Mouse (Mus musculus) 416B (cell line): ENCODE data around the gene Rnf32.

Source experiments
- DNase-seq: peaks from one replicate; pipeline ENCODE4 v3.0.0; 2011; ENCODE audit warnings: low read depth

The Rnf32 gene

DNA sequence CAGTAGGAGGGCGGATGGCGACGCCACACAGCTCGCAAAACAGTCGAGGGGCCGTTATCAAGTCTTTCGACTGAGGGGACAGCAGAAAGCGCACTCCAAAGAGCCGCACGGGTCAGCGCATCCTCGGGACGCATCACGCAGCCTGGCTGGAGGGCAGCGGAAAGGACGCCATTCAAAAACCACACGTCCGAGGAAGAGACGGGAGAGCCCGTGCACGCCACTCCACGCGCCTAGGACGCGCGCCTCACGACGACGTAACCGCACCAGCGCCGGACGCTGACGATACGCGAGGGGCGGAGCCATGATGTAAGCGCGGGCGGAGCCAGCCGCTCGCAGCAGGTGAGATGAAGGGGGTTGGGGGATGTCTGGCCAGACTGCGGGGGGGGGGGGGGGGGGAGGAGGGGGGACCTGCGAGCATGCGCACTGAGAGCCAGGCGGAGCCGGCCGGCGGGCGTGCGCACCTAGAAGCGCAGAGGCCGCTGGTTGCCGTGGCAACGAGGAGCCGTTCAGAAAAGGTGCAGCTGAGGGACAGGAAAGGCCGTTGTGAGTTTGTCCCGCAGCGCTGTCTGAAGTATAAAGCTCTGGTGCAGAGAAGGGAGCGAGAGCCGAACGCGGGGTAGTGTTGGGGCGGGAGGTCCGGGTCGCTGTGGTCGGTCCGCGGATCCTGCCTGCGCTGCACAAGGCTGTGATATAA lies at the start of gene Rnf32:
Gene Rnf32 (plus strand): TSS at position 423 of the 694 bp plus-strand sequence.
- no peak for DNase-seq

DNA sequence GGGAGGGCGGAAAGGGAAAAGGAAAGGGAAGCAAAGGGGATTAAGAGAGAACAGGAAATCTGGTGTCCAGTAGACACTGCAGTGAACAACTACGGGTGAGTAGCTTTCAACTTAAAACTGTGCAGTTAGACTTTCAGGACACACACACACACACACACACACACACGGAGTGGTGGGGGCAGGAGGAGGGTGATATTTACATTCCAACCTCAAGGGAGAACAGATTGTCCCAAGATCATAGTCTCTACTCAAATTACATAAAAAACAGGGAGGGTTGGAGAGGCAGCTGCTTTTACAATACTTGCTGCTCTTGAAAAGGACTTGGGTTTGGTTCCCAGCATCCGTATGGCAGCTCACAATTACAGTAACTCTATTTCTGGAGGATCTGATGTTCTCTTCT lies 45.6 kb upstream of the Rnf32 start:
- DNase-seq, result no peak

DNA sequence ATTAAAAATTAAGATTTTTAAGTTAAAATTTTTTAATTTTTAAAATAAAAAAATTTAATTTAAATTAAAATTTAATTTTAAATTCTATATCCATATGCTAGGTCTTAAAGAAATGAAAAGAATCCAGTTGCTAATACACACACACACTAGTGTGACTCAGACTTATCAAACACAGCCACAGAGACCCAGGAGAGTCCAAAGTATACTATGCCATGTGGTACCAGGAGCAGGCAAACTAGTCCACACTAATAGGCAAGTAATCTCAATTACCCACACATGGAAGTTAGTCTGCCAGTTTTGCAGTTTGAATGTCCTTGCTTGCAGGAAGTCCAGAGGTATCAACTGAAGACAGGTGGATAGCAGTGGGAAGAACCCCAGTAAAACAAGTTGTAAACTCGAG lies 35.9 kb upstream of the Rnf32 start:
- DNase-seq, result no peak

DNA sequence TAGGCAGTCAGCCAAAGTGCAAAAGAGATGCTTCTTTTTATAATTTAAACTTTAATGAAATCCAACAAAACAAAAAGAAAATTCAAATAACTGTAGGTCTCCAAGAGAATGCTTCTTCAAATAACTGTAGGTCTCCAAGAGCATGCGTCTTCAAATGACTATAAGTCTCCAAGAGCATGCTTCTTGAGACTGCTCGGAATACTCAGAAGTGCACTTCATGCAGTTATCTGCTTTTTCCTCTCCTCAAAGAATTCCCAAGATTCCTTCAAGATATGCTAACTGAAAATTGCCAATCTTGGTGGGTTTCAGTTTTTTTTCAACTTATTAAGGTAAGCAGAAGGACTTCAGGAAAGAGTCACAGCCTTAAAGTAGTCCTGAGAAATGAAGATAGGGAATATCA lies 28.8 kb upstream of the Rnf32 start:
- DNase-seq, result no peak

DNA sequence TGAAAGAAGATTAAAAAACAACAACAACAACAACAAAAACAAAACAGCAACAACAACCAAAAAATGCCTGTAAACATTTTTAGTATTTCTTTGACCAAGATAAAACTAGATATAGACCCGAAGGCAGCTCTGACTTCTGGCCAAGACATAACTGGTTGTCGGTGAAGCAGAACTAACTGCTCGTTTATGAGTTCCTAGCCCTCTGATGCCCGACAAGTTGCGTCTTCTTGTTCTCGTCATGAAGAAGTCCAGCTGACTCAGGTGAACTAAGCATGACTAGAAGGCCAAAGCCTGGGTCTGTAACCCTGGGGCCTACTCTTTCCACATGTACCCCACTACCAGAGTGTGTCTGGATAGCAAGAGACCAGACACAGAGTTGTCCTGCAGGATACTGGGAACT lies 25.6 kb upstream of the Rnf32 start:
- no peak for DNase-seq

DNA sequence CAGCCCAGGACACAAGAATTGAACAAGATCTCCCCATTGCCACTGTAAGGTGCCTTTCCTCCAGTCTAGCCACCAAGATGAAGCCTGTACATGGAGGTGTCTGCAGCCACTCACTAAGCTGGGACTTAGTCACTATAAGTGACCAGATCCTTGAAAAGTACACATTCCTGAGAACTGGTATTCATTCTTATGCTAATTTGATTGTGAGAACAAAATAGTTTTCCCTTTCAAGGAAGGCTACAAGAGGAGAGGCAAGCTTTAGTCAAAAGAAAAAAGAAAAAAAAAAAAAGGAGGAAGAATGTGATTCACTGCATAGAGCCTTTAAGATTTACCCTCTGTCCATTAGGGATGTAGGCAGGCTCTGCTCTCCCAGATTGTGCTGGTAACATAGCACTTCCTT lies 24.6 kb upstream of the Rnf32 start:
- no peak for DNase-seq

DNA sequence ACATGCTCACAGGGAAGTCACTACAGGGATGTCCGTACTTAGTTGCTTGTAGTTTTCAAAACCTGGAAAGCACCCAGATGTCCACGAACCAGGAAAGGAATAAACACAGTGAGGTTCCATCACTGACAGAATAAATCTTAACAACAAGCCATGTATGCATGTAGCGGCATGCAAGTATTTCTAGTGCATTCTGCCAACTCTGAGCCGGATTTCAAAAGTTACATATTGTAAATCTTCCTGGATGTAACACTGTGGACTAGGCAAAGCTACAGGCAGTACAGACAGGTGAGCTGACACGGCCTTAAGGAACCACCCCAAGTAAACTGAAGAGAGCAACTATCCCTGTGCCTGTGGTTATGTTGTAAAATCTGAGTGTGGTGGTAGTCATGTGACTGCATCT lies 9.0 kb upstream of the Rnf32 start:
- DNase-seq, result no peak

DNA sequence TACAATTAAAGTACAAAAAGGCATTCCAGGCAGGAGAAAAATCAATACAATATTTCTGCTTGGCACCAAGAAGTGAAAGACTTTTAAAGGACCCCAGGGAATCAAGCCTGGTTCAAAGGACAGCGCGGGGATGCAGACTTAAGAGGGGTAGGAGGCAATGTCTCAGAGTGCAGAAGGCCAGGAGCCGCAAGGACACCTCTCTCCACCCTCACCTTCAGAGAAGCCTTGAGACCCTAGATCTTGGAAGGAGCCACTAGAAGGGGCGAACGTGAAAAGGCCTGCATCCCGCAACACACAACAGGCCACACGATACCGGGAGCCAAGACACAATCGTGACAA lies 592 bp upstream of the Rnf32 start:
- no peak for DNase-seq

DNA sequence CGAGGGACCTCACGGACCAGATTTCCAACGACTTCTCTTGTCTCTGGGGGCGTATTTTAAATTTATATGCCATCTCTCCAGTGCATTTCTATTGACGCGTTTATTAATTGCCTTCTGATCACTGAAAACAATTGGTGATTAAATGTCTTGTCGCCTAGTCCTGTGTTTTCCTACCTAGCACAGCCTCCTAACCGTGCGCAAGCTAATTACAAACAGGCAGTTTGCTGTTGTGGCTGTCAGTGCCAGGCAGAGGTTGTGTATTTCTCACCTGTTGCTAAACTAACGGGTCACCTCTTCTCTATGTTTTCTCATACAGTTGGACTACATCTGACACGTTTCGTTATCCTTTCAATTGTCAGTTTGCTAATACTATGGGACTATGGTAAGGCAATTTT lies 469 bp downstream of the Rnf32 start:
- DNase-seq, result no peak

DNA sequence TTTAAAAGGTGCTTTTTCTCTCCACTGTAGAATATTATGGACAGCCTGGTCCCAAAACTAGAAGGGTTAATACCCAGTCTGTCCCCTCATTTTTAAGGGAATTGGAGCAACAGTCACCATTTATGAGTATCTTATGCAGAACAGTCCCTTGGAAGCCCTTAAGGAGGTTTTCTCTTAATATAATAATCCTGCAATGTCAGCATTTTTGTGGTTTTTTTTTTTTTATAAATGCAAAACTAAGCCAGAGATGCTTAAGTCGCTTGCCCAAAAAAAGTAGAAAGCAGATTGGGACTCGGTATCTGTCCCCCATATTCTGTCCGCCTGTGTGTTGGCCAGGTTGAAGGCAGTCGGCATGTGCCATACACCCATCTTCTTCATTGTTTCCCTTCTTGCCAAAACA lies 1.4 kb downstream of the Rnf32 start:
- no peak for DNase-seq

DNA sequence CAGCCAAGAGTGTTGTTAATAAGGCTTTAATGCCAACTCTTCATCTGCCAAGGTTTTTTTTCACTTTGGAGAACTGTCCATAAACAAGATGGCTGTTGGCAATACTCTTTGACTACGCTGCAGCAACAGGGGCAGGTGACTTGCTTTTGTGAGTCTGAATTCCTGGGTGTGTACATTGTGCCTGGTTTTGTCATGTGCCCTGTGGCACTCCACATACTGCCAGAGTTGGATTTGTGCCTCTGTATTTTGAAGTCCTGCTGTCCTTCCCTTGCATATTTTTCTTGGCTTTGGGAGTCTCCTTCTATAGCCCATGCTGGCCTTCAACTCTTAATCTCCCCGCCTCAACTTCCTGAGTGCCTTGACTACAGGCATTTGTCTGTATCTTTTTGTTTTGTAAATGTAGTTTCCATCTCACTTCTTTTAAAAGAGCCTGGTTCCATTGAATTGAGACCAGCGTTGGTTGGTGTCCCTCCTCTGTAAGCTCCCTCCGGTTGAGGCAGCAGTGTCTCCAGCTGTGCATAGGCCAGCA lies 3.2 kb downstream of the Rnf32 start:
- no peak for DNase-seq

DNA sequence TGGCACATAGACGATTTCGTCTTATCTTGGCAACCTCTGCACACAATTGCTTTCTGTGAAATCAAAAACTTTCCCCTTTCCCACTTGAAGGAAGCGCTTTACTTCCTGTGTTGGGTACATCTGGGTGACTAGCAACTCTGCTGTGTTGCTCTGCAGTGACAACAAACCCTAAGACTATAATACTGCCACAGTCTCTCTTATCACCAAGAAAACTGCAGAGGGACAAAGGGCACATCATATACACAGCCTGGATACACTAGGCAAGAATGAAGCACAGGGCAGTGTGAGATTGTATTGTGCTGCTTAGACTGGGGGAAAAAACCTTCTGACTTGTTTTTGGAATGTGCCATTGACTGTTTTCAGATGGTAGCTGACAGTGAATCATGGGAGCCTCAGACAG lies 4.1 kb downstream of the Rnf32 start:
- DNase-seq, result no peak

DNA sequence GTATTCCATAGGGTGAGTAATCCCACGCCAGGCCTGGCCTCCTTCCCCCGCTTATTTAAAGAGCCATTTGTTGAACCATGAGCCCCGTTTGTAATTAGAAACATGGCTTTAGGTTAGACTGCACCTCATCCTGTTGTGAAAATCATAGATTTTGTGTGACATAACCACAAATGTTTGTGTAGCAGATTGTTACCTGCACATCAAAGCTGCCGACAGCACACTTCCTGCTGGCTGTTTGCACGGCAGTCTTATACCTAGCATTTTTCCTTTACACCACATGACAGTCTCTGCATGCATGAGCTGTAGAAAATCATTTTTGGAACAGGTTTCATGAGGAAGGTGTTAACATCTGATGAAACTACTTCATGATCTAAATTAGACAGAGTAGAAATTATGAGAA lies 9.9 kb downstream of the Rnf32 start:
- DNase-seq, result no peak

DNA sequence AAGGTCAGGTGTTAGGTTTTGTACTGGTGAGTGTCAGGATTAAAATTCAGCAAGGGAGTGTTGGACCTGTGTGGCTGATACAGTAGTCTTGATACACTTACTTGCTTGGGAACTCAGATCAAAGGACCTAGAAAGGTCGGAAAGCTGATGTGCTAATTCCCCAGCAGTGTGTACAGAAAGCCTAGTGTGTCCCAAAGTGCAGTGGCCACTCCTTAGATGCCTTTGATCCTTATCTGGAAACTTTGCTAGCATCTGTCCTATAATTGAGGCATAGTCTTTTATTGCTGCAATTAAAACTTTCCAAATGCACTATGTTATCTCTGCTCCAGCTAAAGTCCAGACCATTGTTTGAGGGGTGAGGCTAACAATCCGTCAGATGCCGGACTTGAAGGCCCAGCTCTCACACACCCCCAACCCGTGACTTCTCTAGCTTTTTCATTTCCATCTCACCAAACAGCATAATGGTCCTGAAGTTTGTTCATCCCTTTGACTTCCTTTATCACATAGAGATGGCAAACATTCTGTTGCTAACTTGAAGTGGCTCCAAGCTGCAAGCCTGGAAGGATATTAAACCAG lies 16.3 kb downstream of the Rnf32 start:
- no peak for DNase-seq

DNA sequence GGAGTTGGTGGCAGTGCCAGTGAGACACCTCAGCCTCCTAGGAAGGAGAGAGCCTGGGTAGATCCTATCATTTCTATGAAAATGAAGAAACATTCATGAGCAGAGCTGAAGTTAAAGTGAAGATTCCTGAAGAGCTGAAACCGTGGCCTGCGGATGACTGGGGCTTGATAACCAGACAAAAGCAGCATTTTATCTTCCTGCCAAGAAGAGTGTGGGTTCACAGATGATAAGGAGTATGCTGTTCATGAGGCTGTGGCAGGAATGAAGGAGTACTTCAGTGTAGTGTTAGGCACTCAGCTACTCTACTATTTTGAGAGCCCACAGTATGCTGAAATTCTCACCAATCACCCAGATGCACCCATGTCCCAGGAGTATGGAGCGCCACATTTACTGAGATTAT lies 22.2 kb downstream of the Rnf32 start:
- no peak for DNase-seq

DNA sequence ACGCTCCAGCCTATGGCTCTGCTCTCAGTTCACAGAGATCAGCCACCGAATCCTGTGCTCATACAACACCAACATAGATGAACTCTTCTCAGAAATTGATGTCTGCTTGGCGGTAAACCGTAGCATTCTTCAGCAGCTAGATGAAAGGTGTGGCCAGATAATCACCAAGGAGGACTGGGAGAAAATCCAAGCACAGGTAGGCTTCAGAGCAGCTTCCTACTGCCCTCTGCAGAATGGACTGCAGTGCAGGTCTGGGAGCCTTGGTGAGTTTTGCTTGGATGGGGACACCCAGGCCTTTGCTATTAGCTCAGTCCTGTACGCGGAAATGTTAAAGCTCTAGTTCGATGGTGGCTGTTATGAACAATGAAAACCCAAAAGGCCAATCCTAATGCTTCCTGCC lies 28.3 kb downstream of the Rnf32 start:
- DNase-seq, result no peak

DNA sequence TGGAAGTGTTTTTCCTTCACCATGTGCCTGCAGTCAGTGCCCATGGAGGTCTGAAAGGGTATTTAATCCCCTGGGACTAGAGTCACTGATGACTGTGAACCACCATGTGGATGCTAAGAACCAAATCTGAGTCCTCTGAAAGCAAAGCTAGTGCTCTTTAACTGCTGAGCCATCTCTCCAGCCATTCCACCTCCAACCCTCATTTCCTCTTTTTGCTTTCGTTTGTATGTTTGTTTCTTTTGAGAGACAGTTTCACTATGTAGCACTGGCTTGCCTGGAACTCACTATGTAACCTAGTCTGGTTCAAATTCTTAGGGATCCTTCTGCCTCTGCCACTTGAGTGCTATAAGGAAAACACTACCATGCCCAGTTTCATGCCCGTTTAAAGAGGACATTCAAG lies 34.7 kb downstream of the Rnf32 start:
- DNase-seq, result no peak

DNA sequence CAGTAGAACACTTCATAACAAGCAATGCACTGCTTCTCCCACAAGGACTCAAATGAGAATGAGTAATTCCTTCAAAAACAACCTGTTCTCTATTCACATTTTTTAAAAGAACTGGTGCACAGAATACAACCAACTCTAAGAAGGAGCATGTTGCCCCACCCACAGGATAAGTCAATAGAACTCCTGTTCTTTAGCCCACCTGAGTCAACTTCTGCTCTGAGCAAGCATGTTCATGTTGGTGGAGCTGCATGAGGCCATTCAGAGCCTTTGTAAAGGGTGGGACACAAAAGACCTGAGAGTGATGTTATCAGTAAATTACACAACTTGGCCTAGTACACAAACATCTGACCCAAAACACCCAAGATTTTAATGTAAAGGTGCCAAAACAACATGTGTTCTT lies 42.6 kb downstream of the Rnf32 start:
- DNase-seq, result no peak

DNA sequence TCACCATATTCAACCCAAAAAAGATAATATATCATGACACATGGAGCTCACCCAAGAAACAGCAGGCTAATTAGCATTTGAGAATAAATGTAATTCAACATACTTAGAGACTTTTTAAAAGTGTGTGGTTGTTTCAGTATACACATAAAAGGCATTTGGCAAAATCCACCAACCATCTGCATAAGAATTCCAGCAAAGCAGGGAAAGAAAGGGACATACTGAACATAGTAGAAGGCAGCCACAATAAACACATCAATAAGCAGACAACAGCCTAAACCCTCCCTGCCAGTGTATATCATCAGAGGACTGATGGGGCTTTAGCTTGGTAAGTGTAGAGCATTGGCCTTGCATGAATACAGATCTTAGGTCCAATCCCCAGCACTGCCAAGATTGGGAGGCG lies 49.0 kb downstream of the Rnf32 start:
- DNase-seq, result no peak

DNA sequence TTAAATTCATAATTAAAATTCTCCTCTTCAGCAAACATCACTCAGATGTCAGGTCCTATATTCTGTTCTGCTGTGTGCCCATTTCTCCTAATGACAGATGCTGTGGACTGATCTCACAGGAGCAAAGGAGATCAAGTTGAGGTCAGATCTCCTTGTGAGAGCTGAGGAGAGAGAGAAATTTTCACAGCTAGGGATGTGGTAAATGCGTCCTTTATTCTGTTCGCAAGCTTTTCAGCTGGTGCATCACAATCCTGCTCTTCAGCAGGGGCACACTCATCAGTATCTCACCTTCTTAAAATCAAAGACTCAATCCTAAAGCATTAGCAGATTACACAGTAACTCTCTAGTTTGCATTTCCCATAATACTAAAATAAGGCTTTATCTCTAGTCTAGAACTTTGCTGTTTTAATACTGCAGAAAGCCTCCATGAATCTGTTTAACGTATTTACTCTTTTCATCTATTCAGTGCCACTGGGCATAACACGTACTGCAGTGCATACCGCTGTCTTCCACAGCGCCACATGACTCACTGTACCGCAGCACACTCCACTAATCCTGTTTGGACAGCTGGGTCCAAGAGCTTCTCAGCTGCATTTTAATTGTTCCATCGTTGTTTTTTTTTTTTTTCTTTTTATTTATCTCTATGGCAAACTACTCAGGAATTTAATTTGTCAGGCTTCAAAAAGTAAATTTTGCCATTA lies 55.2 kb downstream of the Rnf32 start:
- no peak for DNase-seq

DNA sequence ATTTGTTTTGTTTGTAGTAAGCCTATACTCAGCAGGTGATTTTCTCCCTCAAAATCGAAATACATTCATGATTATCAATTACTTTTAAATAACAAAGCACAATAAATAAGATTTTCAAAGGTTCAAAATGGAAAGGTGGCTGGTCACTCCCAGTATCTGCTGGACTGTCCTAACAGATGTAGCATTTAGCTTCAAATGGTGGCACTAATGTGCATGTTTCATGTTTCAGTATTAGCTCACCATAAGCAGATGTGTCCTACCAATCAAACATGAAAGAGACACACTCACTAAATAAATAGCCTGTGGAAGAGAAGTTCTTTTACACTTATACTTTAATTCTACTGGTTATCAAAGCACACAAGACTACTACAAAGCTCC lies 55.7 kb downstream of the Rnf32 start:
- no peak for DNase-seq

DNA sequence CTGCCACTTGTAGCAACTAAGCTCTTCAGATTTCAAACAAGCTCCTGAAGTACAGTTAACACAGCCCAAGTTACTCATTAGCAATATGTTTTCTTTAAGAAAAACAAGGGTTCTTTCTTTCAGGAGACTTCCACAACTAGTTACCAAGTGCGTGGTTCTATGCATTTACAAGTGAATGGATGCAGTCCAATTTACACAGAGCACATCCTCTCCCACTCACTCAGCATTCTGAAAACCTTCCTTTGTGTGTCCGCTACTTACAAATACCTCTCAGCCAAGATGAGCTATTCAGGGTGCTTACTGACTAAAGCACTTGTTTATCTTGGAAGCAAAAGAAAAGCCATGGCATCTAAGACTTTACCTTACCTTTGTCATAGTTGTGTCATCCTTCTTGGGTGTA lies 58.1 kb downstream of the Rnf32 start:
- no peak for DNase-seq

DNA sequence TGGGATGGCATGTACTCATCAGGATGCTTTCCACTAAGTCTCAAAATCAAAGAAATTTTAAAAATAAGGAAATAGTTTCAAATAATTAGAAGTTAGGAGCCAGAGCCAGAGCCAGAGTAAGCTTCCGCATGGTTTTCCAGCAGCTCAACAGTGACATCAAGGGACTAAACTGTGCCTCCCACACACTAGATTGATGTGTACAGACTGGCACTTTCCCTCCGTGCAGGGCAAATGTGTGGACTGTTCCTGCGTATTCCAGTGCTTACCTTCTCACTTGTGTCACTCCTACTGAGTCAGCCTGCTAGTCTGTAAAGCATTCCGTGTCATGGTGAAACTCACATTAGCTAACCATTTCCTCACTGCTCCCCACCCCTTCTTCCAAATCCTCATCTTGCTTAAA lies 75.1 kb downstream of the Rnf32 start:
- DNase-seq, result no peak

DNA sequence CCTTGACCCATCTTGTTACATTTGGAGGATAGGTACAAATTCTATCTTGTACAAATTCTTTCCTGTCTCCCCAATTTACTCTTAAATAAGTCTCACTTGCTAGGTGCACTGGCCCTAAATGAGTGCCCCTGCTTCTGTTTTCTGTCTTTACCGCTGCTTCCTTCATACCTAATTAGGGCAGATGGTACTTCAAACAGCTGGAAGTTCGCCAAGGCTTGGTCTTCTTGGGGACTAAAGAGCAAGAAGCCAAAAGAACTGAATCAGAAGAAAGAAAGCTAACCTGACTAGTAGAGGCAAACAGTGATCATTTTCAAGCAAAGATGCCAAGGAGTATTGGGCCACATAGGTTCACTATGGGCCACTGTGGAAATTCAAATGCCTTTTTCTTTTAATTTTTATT lies 77.6 kb downstream of the Rnf32 start:
- DNase-seq, result no peak
